Mouse (Mus musculus) midbrain, embryonic 12.5 days (tissue): ENCODE results near the gene Aanat. TPM values are rescaled to one million over a fixed set of nuclear protein-coding genes. Genes with fewer than 3 reads are reported as not detected.

Source experiments
- ATAC-seq: fragments of 200-750 bp; cut with Nextera tagmentation; 2 replicates; pipeline ENCODE4 v1.8.0; 2017; ENCODE audit warnings: low read depth, moderate TSS enrichment, moderate library complexity; ENCODE audit not compliant: low FRiP score
- H3K27ac ChIP-seq: fragments of 300-500 bp; sonication (generic); replicated peaks from 2 replicates; pipeline ENCODE4 v1.5.1; 2016; ENCODE audit warnings: mild to moderate bottlenecking
- H3K27me3 ChIP-seq: fragments of 300-500 bp; sonication (generic); 2 replicates; pipeline ENCODE4 v1.6.1; 2016; ENCODE audit warnings: mild to moderate bottlenecking
- H3K36me3 ChIP-seq: fragments of 300-500 bp; sonication (generic); 2 replicates; pipeline ENCODE4 v1.6.1; 2016
- H3K4me1 ChIP-seq: fragments of 300-500 bp; sonication (generic); 2 replicates; pipeline ENCODE4 v1.6.1; 2016
- H3K4me2 ChIP-seq: fragments of 300-500 bp; sonication (generic); replicated peaks from 2 replicates; pipeline ENCODE4 v1.6.1; 2016; ENCODE audit warnings: mild to moderate bottlenecking, moderate library complexity
- H3K4me3 ChIP-seq: fragments of 300-500 bp; sonication (generic); 2 replicates; pipeline ENCODE4 v1.5.1; 2016; ENCODE audit warnings: mild to moderate bottlenecking
- H3K9ac ChIP-seq: fragments of 300-500 bp; sonication (generic); replicated peaks from 2 replicates; pipeline ENCODE4 v1.6.1; 2016; ENCODE audit warnings: mild to moderate bottlenecking, moderate library complexity
- H3K9me3 ChIP-seq: fragments of 300-500 bp; sonication (generic); 2 replicates; pipeline ENCODE4 v1.6.1; 2016; ENCODE audit warnings: mild to moderate bottlenecking
- WGBS: fragments of 180-500 bp; shearing (Covaris S2); methylation state at CpG from one replicate; pipeline ENCODE4 v1.1.7; 2016; 5-methylcytosine and 5-hydroxymethylcytosine counted together
- polyA plus RNA-seq: library from polyadenylated mRNA; unstranded; fragments of >200 nt; fragmentation: Nextera tagmentation; extraction: Ambion mirVana; gene quantifications from 2 replicates; pipeline ENCODE4 v1.2.1, GENCODE M21; 2016

The Aanat gene
- 0.18 and 0.41 TPM in 2 replicates for polyA plus RNA-seq

- WGBS: 60% methylated on average over 5 of the region's 5 CpGs
- Histone ChIP-seq H3K27me3 (peaks cover 20% of the 10 kb centered on the region), H3K36me3 (no peaks in the 10 kb centered on the region), H3K4me1 (peaks cover 9% of the 10 kb centered on the region; the same call in 1 of the 2 replicates), H3K9me3 (no peaks in the 10 kb centered on the region), H3K9ac (0 out of 2 replicates have a peak within 1 kb of the TSS, but pooled peaks have one; percentile 28), H3K27ac (no peak within 1 kb of the TSS), H3K4me2 (peak within 1 kb of the TSS; percentile 38), H3K4me3 (no peak within 1 kb of the TSS)
- ATAC-seq: no peak
Observed at GRCm38 (mm10) chr11:116586310-116586709, at the start of gene Aanat. Gene Aanat, plus strand, starts transcription at chr11:116586432.

- Histone ChIP-seq H3K9me3 (no peaks in the 10 kb centered on the region), H3K36me3 (peaks cover 44% of the 10 kb centered on the region), H3K27me3 (peaks cover 48% of the 10 kb centered on the region), H3K27ac (no peak overlapping the region), H3K4me2 (no peak overlapping the region), H3K4me1 (peaks cover 25% of the 10 kb centered on the region), H3K4me3 (no peak overlapping the region), H3K9ac (no peak overlapping the region)
- WGBS: 86% methylated on average over 7 of the region's 7 CpGs
- ATAC-seq: no peak
Observed at GRCm38 (mm10) chr11:116536685-116537084, 49.5 kb upstream of the Aanat start.

GRCm38 (mm10) chr11:116537388-116537787, 48.8 kb upstream of the Aanat start:
- peaks cover 51% of the 10 kb centered on the region for H3K36me3 ChIP-seq
- no peak overlapping the region for H3K27ac ChIP-seq
- no peak overlapping the region for H3K4me2 ChIP-seq
- peaks cover 18% of the 10 kb centered on the region for H3K4me1 ChIP-seq
- no peaks in the 10 kb centered on the region for H3K9me3 ChIP-seq
- no peak for ATAC-seq
- peaks cover 41% of the 10 kb centered on the region for H3K27me3 ChIP-seq
- WGBS: 77% methylated on average over 5 of the region's 5 CpGs
- H3K9ac ChIP-seq: no peak overlapping the region
- no peak overlapping the region for H3K4me3 ChIP-seq

- H3K36me3 ChIP-seq: peaks cover 59% of the 10 kb centered on the region
- no peak overlapping the region for H3K4me3 ChIP-seq
- H3K27me3 ChIP-seq: peaks cover 32% of the 10 kb centered on the region
- no peak for ATAC-seq
- H3K9me3 ChIP-seq: no peaks in the 10 kb centered on the region
- H3K4me1 ChIP-seq: peaks cover 10% of the 10 kb centered on the region
- H3K4me2 ChIP-seq: no peak overlapping the region
- no peak overlapping the region for H3K9ac ChIP-seq
- 82% methylated on average over 12 of the region's 12 CpGs for WGBS
- no peak overlapping the region for H3K27ac ChIP-seq
Observed at GRCm38 (mm10) chr11:116538142-116538735, 48.0 kb upstream of the Aanat start.

DNA sequence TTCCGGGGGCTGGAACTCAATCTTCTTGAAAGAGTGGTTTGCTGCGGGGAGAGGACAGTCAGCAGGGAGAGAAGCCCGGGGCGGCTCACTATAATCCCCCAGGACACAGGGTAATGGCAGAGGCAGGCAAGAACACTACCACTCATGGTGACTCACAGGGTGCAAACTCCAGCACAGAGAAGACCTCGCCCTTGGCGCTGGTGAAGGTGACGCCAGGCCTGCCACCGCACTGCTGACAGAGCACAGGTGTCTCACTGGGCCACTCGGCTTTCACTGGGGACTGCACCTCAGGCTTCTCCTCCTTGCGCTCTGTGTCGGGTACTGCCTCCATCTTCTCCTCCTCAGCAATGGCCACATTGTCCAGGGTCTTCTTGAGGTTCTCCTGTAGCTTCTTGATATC, 45.0 kb upstream of the Aanat start:
- WGBS: 98% methylated on average over 11 of the region's 11 CpGs
- H3K36me3 ChIP-seq: peaks cover 89% of the 10 kb centered on the region

DNA sequence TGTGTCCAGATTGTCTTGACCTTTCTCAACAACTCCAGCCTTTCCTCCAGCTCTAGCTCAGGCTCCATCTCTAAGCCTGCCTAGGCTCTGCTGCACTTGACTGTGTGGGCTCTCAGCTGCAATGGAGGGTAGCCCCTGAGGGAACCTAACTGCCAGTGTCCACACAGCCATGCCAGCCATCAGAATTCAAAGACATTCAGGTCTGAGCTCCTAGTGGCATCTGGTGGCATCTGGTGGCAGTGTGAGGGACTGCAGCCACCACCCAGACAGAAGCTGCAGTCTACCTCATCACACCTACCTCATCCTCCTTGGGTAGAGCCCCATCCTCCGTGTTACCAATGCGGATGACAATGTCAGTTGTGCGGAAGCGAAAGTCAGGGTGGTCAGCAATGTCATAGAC, 43.1 kb upstream of the Aanat start:
- H3K9me3 ChIP-seq: no peaks in the 10 kb centered on the region
- H3K36me3 ChIP-seq: peaks cover 100% of the 10 kb centered on the region
- no peak overlapping the region for H3K27ac ChIP-seq
- WGBS: 93% methylated on average over 4 of the region's 4 CpGs
- no peak for ATAC-seq
- no peak overlapping the region for H3K4me2 ChIP-seq
- no peak overlapping the region for H3K9ac ChIP-seq
- H3K4me1 ChIP-seq: no peaks in the 10 kb centered on the region
- H3K27me3 ChIP-seq: no peaks in the 10 kb centered on the region
- no peak overlapping the region for H3K4me3 ChIP-seq

More for the DNA sequence above, 45.0 kb upstream of the Aanat start:
- no peak for ATAC-seq
- Histone ChIP-seq H3K4me3 (no peak overlapping the region), H3K9me3 (no peaks in the 10 kb centered on the region), H3K9ac (no peak overlapping the region), H3K27me3 (peaks cover 3% of the 10 kb centered on the region; the same call in 1 of the 2 replicates), H3K27ac (no peak overlapping the region), H3K4me1 (no peaks in the 10 kb centered on the region), H3K4me2 (no peak overlapping the region)

- Histone ChIP-seq H3K27me3 (no peaks in the 10 kb centered on the region), H3K4me3 (no peak overlapping the region), H3K4me1 (peaks cover 7% of the 10 kb centered on the region; the same call in 1 of the 2 replicates), H3K4me2 (no peak overlapping the region), H3K36me3 (peaks cover 64% of the 10 kb centered on the region), H3K9ac (no peak overlapping the region), H3K27ac (no peak overlapping the region), H3K9me3 (no peaks in the 10 kb centered on the region)
- no peak for ATAC-seq
- 94% methylated on average over 17 of the region's 17 CpGs for WGBS
Observed at GRCm38 (mm10) chr11:116547296-116548060, 38.8 kb upstream of the Aanat start.

GRCm38 (mm10) chr11:116548780-116549179, 37.5 kb upstream of the Aanat start:
- no peaks in the 10 kb centered on the region for H3K27me3 ChIP-seq
- no peak overlapping the region for H3K4me3 ChIP-seq
- H3K9me3 ChIP-seq: no peaks in the 10 kb centered on the region
- no peak overlapping the region for H3K4me2 ChIP-seq
- WGBS: 93% methylated on average over 9 of the region's 9 CpGs
- H3K27ac ChIP-seq: no peak overlapping the region
- ATAC-seq: no peak
- peaks cover 51% of the 10 kb centered on the region for H3K36me3 ChIP-seq
- no peak overlapping the region for H3K9ac ChIP-seq
- H3K4me1 ChIP-seq: peaks cover 7% of the 10 kb centered on the region; the same call in 1 of the 2 replicates

GRCm38 (mm10) chr11:116549273-116550038, 36.8 kb upstream of the Aanat start:
- H3K4me2 ChIP-seq: no peak overlapping the region
- no peak overlapping the region for H3K4me3 ChIP-seq
- H3K4me1 ChIP-seq: peaks cover 11% of the 10 kb centered on the region; the same call in 1 of the 2 replicates
- H3K27ac ChIP-seq: no peak overlapping the region
- H3K36me3 ChIP-seq: peaks cover 44% of the 10 kb centered on the region
- no peaks in the 10 kb centered on the region for H3K9me3 ChIP-seq
- ATAC-seq: no peak
- H3K27me3 ChIP-seq: no peaks in the 10 kb centered on the region
- no peak overlapping the region for H3K9ac ChIP-seq
- 92% methylated on average over 11 of the region's 11 CpGs for WGBS

- Histone ChIP-seq H3K4me1 (peaks cover 21% of the 10 kb centered on the region), H3K36me3 (peaks cover 31% of the 10 kb centered on the region), H3K27ac (no peak overlapping the region), H3K4me2 (no peak overlapping the region), H3K4me3 (no peak overlapping the region), H3K9ac (no peak overlapping the region), H3K9me3 (no peaks in the 10 kb centered on the region), H3K27me3 (no peaks in the 10 kb centered on the region)
- ATAC-seq: no peak
- WGBS: 81% methylated on average over 7 of the region's 7 CpGs
Observed at GRCm38 (mm10) chr11:116550748-116551147, 35.5 kb upstream of the Aanat start.

DNA sequence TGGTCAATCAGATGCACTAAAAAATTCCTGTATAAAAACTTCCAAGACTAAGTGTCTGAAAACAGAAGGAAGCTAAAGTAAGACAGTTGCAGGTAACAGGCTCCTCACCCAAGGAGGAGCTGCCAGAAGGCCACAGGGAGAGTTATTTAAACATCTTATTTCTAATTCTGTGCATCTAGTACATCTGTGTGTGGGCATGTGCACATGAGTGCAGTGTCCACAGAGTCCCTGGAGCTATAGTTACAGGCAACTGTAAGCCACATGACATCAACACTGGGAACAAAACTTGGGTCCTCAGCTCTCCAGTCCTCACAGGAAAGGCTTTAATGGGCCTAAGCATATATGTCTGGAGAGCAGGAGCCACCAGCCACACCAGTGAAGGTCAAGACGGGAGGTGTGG, 34.0 kb upstream of the Aanat start:
- ATAC-seq: no peak
- 94% methylated on average over 1 of the region's 1 CpGs for WGBS
- Histone ChIP-seq H3K27me3 (no peaks in the 10 kb centered on the region), H3K4me1 (peaks cover 23% of the 10 kb centered on the region), H3K36me3 (peaks cover 17% of the 10 kb centered on the region), H3K4me3 (no peak overlapping the region), H3K9me3 (no peaks in the 10 kb centered on the region), H3K9ac (no peak overlapping the region), H3K4me2 (no peak overlapping the region), H3K27ac (no peak overlapping the region)
